Mouse (Mus musculus) heart, postnatal 4 days (tissue): Measurements from ENCODE around the gene Zfp804b. TPM values are rescaled to one million over a fixed set of nuclear protein-coding genes. Genes with fewer than 3 reads are reported as not detected.
"Not testable (repeated sequence)": the region's sequence is repeated elsewhere in the genome, so short reads cannot be mapped to it uniquely, and the experiment has no call there.

ENCODE experiments used
- DNase-seq: peaks from one replicate; pipeline ENCODE4 v3.0.0; 2021
- total RNA-seq, 2 experiments: library from RNA; stranded (reverse); gene quantifications; 2 replicates each; pipeline ENCODE4 v1.2.3; 2021

Zfp804b gene
- total RNA-seq, result under 1 TPM; 0.16 to 0.21 TPM

DNA sequence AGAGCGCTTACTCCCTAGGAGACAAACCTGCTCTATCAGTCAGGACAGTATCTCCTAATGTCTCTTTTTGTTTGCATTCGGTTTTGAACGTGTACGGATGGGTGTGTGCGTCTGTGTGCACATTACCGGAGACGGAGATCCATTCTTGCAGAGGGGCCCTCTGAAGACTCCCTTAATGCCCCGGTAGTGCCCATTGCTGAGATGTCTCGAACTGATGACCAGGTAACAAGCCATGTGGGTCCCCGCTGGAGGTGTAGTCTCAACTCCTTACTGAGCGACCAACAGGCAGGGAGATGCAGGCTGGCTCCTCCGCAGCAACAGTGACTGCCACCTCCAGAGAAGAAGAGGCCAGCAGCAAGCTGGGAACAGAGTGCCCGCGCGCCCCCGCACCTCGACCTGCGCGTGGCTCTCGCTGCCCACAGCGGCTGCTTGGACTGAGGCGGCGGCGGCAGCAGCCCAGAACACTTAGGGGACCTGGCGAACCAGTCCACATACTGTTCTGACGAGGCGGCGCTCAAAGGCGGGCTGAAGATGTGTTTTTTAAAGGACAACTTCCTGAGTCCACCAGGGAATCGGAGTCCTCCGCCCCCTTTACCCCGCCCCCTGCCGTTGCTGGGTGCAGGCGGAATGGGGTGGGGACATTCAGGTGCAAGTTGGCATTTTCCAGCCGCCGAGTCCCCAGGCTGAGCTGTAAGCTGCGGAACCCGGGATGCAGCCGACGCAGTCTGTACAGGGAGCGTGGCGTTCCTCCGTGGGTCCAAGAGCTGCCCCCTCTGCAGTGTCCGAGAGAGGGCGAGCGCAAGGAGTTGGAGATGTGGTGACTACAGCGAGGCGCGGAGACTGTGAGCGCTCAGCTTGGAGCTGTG lies at the start of gene Zfp804b:
Zfp804b (minus strand) TSS at position 612 of the 866 bp plus-strand sequence.
- DNase-seq, result peak; percentile 26

DNA sequence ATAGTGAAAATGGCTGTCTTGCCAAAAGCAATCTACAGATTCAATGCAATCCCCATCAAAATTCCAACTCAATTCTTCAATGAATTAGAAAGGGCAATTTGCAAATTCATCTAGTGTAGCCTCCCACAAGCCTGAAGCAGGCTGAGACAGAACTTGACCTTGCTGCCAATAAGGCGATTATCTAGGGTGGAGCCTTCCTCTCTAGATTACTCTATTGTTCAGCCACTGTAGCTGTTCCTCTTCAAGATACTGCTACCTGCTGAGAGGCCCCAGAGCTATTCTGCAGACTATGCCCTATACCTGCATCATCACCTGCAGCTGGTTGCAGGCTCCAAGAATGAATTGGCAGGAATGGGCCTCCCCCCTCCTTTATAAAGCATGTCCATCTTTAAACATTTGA lies 20.1 kb upstream of the Zfp804b start:
- DNase-seq, result not testable (repeated sequence)

DNA sequence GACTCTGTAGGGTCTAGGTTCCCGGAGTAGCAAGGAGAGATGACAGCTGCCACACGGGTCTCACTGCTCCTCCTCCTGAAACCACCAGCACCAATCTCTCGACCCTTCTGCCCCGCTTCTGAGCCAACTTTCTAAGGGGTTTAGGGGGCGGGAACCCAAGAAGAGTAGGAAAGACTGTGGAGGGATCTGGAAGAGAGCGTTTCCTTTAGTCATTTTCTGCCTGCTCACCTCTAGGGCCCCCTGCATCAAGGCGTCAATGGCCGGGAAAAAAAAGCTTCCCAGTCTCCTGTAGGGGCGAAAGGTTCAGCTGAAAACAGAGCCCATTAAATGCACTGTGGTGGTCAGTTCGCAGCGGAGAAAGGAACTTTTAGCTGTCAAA lies 444 bp upstream of the Zfp804b start:
- no peak for DNase-seq

DNA sequence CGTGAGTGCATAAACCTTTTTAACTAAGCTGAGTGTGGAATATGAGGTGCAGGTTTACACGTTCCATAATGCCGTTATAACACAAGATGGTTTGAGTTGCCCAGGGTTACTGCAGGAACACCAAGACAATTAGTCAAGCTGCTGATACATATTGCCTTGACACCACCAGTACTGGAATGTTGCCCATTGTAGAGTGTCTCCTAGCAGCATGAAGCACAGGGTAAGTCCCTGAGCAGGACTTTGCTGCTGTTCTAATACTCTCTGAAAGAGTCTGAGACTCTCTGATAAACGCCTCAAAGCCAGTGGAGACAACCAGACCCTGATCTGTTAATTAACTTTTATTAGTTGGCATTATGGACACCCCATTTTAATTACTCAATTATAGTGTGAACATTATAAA lies 19.0 kb downstream of the Zfp804b start:
- no peak for DNase-seq

DNA sequence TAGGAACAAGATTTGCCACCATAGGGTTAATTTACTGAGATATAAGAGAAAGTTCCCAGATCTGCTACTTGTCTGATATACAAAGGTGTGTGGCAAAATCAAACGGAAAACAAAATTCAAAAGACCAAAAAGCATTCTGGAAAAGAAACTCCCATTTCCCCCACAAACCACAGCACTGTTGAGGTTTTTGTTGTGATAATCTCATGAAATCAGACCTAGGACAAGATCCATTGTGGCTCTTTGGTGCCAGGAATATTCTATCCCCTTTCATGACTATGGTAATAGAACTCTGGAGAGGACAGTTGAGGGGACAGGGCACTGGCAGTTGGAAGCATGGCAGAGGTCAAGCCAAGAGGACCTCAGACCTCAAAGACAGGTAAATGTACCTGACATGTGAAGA lies 40.7 kb downstream of the Zfp804b start, which contains the start of gene Tex47:
Tex47 (plus strand) TSS at position 301 of the 400 bp plus-strand sequence.
- no peak for DNase-seq

DNA sequence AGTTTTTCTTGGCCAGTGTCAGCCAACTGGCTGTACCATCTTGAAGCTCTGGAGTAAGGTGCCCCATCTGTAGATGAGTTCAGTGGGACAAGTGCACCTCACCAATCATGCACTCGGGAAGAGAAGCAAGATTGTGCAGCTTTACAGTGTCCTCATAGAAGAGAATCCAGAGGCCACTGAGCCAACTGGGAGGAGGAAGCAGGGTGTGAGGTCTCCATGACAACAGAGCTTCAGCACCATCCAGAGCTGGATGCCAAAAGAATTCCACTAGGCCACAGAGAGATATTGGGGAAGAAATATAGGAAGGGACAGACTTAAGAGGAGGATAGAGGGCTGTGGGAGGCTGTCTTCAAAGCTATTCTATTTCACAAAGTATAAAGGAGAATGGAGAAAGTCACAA lies 41.6 kb downstream of the Zfp804b start:
- no peak for DNase-seq

DNA sequence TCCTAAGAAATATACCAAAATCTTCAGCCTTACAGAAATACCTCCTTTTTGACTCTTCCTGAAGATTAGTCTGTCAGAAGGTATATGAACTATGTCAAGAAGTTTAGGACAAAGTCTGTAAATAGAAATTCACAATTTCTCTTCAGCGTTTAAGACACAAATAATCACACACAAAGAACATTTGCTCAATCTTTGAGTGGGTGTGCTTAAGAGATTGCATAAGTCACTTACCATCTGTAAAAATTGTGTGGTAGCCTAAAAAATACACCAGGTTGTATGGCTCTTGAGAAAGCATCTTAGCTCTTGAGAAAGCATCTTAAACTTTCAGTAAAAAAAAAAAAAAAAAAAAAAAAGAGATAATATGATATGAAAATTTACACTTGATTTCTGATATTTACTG lies 60.2 kb downstream of the Zfp804b start:
- no peak for DNase-seq

DNA sequence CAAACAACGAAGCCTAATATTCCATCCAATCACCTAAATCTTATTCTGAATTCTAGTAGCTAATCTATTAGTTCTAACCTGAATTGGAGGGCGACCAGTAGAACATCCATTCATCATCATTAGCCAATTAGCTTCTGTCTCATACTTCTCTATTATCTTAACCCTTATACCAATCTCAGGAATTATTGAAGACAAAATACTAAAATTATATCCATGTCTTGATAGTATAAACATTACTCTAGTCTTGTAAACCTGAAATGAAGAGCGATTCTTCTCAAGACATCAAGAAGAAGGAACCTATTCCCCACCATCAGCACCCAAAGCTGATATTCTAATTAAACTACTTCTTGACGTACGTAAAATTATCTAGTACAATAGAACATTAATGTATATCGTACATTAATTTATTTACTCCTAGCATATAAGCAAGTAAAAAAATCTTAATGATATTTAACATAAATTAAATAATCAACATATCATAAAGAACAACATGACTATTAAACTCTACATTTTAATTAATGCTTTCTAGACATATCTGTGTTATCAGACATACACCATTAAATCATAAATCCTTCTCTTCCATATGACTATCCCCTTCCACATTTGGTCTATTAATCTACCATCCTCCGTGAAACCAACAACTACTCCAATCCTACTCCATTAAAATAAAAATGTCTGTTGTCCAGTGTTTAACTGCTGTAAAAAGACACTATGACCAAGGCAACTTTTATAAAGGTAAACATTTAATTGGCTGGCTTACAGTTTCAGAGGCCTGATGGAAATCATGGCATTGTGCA lies 67.7 kb downstream of the Zfp804b start:
- no peak for DNase-seq

DNA sequence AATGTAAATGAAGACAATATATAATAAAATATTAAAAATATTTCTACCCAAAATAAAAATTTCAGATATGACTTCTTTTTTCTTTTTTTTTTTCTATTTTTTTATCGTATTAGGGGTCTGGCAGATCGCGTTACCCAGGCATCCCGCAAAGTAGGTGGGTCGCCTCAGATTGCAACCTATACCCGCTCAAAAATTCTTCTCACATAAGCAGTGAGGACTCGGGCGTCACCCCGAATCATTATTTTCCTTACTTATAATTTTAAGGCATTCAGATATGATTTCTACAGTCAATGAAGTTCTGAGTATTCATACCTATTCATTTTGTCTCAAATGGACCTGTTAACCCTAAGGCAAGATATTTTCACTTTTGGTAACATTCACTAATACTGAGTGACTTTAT lies 167.0 kb downstream of the Zfp804b start:
- DNase-seq, result no peak

DNA sequence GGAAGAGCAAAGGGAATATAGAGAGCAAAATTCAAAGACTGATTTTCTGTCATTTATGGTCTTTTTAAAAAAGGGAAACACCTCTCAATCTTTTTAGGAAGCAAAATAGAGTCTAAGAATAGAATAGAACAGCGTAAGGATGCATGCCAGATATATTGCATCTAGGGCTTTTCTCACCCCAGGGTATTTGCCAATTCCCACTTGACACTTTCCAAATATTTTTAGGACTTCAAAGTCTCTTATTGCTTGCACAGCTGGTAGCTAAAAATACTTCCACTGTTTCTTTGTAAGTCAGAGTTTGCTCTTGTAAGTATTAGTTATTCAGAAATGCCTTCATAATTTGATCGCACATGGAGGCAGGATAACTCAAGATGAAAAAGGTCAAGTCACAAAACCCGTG lies 204.9 kb downstream of the Zfp804b start:
- DNase-seq, result no peak

DNA sequence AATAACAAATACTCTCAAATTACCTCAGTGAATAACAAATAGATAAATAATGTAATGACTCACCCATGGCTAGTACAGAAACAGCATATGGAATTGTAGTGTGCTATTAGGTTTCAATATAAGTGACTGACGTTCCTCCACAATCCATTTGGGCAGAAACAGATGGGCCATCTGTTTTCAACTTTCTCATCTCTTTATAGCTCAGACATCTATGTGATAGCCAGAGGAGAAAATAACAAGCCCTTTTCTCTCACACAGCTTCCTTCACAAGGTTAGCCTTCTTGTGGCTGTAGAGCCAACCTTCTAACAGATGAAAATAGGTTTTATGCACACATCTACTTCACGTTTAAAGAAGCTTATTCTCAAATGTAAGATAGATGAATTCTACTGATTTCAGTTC lies 242.2 kb downstream of the Zfp804b start:
- no peak for DNase-seq

DNA sequence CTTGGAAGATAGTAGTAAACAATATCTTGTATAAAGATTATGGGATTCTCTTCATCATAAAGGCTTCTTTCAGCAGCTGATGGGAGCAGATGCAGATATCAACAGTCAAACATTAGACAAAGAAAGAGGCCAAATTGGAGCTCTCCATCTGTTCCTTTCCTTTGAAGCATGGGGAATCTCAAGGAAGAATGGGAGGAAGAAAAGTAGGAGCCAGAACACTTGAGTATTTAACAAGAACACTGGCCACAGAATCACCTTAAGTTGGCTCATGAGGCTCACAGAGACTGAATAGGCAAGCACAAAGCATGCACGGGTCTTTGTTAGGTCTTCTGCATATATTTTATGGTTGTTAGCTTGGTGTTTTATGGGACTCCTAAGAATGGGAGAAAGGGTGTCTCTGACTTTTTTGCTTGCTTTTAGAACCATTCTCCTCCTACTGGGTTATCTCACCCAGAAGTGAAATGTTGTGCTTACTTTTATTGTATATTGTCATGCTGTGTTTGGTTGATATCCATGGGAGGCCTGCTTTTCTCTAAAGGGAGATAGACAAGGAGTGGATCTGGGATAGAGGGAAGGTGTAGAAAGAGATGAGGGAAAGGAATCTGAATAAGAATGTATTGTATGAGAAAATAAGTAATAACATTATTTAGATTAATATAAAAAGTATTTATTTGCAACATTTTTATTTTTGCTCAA lies 270.5 kb downstream of the Zfp804b start:
- no peak for DNase-seq

DNA sequence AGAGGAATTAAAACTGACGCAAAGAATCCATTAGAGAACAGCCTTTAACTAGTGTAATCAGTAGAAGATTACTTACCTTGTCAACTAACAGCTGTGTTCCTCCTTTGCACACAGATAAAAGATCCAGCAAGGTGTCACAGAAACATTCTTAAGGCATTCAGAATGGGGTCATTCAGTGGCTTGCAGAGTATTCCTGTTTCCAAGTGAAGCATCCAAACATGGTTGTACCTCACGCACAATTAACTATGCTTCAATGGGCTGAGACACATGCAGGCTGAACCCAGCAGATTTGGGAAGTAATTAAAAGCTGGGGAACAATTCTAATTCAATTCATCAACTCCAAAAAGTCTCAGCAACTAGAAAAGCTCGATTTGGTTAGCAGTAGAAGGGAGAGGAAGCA lies 337.1 kb downstream of the Zfp804b start:
- no peak for DNase-seq

DNA sequence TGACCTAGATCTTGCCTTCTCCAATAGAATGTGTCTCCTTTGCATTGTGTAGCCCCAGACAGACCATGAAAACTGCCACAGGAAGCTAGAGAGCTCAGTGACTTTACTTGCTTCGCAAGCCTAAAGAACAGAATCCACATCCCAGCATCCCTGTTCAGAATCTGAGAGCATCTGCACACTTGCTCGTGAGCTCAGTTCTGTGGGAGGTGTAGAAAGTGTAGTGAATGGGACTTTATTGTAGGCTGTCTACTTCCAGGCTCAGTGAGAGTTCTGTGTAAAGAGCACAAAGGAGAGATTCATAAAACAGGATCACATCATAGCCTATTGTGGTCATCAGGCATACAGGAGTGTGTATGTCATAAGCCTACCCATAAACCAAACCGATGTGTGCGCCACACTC lies 360.6 kb downstream of the Zfp804b start:
- DNase-seq, result no peak

DNA sequence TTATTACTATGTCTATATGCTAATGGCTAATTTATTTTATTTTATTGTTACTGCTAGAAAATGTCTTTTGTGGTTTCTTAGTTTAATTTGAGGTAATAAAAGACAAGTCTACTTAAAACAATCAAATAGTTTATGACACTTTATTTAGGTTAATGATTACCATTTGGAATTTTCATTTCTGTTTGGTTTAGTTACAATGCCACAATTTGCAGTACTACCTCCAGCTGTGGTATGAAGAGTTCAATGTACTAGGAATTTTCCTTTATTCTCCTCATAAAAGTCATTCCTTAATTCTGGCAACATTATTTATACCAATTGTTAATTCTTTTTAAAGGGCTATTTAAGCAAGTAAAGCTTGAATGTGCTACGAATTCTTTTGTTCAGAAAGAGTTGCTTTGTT lies 409.7 kb downstream of the Zfp804b start:
- no peak for DNase-seq

DNA sequence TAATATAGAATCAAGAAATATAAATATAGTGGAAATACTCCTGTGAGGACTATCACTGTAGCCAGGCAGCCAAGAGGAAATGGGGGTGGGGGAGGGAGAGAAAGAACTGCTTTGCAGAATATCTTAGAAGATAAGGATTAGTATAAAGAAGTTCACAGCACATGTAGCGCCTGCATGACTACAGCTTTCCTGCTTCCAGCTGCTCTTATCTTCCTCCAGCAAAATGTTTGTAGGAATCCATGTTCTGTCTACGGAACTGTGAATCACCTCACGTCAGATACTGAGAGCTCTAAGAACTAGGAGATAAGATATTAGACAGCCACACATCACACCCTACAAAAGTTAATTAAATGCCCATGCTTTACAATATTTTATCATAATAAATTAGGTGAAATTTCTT lies 433.3 kb downstream of the Zfp804b start:
- DNase-seq, result no peak

DNA sequence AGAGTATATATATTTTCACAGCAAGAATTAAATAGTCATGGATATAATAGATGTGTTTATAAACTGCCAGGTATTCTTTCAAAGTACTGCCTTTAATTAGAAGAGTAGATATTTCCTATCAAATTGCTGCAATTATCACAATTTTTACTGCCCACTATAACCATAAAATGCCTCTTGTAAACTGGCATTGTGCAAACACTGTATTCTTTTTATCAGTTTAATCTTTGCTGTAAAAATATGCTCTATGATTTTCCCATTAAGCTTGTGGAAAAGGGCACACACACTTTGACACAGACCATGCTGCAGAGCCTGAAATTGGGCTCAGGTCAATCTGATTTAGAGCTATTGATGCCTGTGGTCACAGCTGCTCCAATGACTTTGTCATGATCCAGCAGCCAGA lies 463.2 kb downstream of the Zfp804b start:
- no peak for DNase-seq

DNA sequence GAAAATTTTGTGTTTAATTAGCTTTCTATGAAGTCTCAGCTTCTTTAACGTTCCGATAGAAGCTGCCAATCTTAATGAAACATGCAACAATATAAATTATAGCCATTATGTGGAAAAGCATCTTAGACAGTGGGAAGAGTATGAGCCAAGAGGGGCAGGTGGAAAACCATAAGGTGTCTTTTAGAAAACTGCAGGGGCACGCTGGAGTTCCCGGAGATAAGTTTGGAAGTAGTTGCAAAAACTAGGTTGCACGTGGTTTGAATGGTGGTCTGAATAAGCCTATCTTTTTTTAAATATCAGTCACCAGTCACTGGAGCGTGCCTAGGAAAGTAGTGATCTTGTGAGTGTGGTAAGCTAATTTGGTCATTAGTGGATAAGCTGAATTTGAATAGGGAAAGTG lies 473.0 kb downstream of the Zfp804b start:
- no peak for DNase-seq

DNA sequence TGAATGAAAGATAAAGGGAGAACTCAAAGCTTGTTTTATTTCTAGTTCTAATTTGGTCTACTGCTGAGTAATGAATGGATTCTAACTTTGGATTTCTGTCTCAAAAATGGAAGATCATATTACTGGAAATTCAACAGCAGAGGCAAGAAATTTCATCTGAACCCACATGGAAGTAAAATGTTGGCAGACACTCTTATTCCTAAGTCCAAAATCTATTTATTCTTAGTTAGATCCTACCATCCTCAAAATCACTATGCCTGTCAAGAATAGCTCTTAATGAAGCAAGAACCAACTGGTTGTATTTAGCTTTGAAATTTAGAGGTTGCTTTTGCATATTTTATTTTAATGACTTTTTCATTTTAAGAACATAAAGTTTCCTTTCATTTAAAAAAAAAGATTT lies 473.6 kb downstream of the Zfp804b start:
- no peak for DNase-seq

DNA sequence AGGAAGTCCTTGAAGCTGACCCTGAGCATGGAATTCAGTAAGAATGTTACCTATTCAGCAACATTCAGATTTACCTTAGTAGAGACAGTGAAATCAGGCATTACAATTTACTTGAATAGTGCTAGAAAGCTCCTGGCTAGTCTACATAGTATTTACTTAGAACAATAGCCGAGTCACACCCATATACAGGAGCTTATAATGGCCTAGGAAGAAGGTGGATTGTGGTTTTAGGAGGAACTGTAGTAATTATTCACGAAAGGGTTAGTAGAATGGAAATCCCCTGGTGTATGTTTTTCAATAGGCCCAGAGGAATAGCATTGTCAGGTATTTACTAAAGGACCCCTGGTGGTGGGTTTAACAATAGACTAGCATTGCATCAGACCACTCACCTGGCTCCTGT lies 549.2 kb downstream of the Zfp804b start:
- no peak for DNase-seq

DNA sequence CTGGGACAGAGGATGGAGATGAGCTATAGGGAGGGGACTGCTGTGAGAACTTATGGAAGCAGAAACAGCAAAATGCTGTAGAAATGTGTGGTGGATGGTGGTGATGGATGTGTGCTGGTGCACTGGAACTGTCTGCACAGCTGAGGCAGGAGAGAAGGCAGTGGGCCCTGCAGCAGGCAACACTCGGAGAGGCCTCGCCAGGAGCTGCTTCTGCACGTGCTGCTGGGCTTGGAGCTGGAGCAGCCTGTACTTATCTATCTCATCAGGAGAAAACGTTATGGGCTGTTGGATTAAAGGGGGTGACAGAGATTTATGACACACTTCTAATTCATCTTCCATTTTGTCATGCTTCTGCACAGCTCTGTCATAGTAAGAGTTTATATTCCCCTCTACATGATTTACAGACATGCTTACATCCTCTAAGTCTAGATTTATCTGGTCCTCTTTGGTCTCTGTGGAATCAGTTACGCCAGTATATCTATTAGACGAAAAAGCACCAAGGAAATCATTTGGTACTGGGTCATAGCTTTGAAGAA lies 575.1 kb downstream of the Zfp804b start:
- no peak for DNase-seq
